Mouse (Mus musculus): ENCODE data around the gene Trim68.
A peak's percentile ranks its signal among the peaks of the same experiment; 100 is the strongest.
"Not testable (repeated sequence)": the region's sequence is repeated elsewhere in the genome, so short reads cannot be mapped to it uniquely, and the experiment has no call there.

The Trim68 gene

GRCm38 (mm10) chr7:102686944-102687501 is at the start of gene Trim68:
TSS of gene Trim68 (minus strand) at chr7:102687327.
- DNase-seq: peak; percentile 92 to 96

- no peak for DNase-seq
Measured at GRCm38 (mm10) chr7:102733793-102734192, 46.7 kb upstream of the Trim68 start.

- no peak for DNase-seq
Measured at GRCm38 (mm10) chr7:102727391-102727790, 40.3 kb upstream of the Trim68 start, which contains the start of gene Olfr559. TSS of gene Olfr559 (minus strand) at chr7:102727491.

GRCm38 (mm10) chr7:102718970-102719369 is 31.8 kb upstream of the Trim68 start, which contains the start of gene Olfr33:
TSS of gene Olfr33 (minus strand) at chr7:102719070.
- DNase-seq: no peak

- DNase-seq: no peak
Measured at GRCm38 (mm10) chr7:102701915-102702314, 14.8 kb upstream of the Trim68 start, which contains the start of gene Olfr558. TSS of gene Olfr558 (plus strand) at chr7:102702215.

- no peak for DNase-seq
Measured at GRCm38 (mm10) chr7:102698461-102698860, 11.3 kb upstream of the Trim68 start.

- peak in 1 of 2 experiments; percentile 29 for DNase-seq
Measured at GRCm38 (mm10) chr7:102695358-102696125, 8.4 kb upstream of the Trim68 start, which contains the start of gene Olfr557. TSS of gene Olfr557 (plus strand) at chr7:102695910.

GRCm38 (mm10) chr7:102681916-102682315 is 5.2 kb downstream of the Trim68 start:
- DNase-seq: no peak

- DNase-seq: no peak
Measured at GRCm38 (mm10) chr7:102676225-102676624, 10.9 kb downstream of the Trim68 start.

- no peak for DNase-seq
Measured at GRCm38 (mm10) chr7:102665378-102665777, 21.7 kb downstream of the Trim68 start.

- DNase-seq: no peak
Measured at GRCm38 (mm10) chr7:102664599-102664998, 22.5 kb downstream of the Trim68 start, which contains the start of gene Olfr556. TSS of gene Olfr556 (plus strand) at chr7:102664899.

- no peak for DNase-seq
Measured at GRCm38 (mm10) chr7:102658523-102658922, 28.6 kb downstream of the Trim68 start, which contains the start of gene Olfr555. TSS of gene Olfr555 (plus strand) at chr7:102658823.

GRCm38 (mm10) chr7:102644945-102645344 is 42.2 kb downstream of the Trim68 start:
- DNase-seq: not testable (repeated sequence)

- no peak for DNase-seq
Measured at GRCm38 (mm10) chr7:102638132-102638531, 49.0 kb downstream of the Trim68 start, which contains the start of gene Olfr554. TSS of gene Olfr554 (plus strand) at chr7:102638432.

GRCm38 (mm10) chr7:102636665-102637064 is 50.5 kb downstream of the Trim68 start:
- DNase-seq: peak in 1 of 2 experiments; percentile 73

Data from kidney, postnatal 25 days (tissue).